Mouse (Mus musculus) heart, embryonic 16.5 days (tissue): Measurements from ENCODE around the gene Arhgef25. TPM values are rescaled to one million over a fixed set of nuclear protein-coding genes. Genes with fewer than 3 reads are reported as not detected.

Experiments
- ATAC-seq: fragments of 200-750 bp; cut with Nextera tagmentation; replicated peaks from 2 replicates; pipeline ENCODE4 v1.8.0; 2017; ENCODE audit warnings: moderate number of reproducible peaks; ENCODE audit not compliant: insufficient read depth, low FRiP score; ENCODE audit errors: extremely low read depth
- H3K27ac ChIP-seq: fragments of 300-500 bp; sonication (generic); 2 replicates; pipeline ENCODE4 v1.5.1; 2014; ENCODE audit warnings: mild to moderate bottlenecking, low read length, control low read depth, moderate library complexity
- H3K27me3 ChIP-seq: fragments of 300-500 bp; sonication (generic); 2 replicates; pipeline ENCODE4 v1.6.1; 2014; ENCODE audit warnings: low read length, mixed read lengths; ENCODE audit not compliant: control insufficient read depth, insufficient read depth
- H3K36me3 ChIP-seq: fragments of 300-500 bp; sonication (generic); 2 replicates; pipeline ENCODE4 v1.6.1; 2014; ENCODE audit not compliant: control insufficient read depth, insufficient read depth
- H3K4me1 ChIP-seq: fragments of 300-500 bp; sonication (generic); 2 replicates; pipeline ENCODE4 v1.6.1; 2014; ENCODE audit warnings: low read length, mixed read lengths; ENCODE audit not compliant: control insufficient read depth, insufficient read depth
- H3K4me2 ChIP-seq: fragments of 300-500 bp; sonication (generic); 2 replicates; pipeline ENCODE4 v1.6.1; 2014; ENCODE audit warnings: low read depth, mild to moderate bottlenecking, control low read depth, low read length
- H3K4me3 ChIP-seq: fragments of 300-500 bp; sonication (generic); 2 replicates; pipeline ENCODE4 v1.5.1; 2014; ENCODE audit warnings: mild to moderate bottlenecking, control low read depth, low read length
- H3K9ac ChIP-seq: fragments of 300-500 bp; sonication (generic); 2 replicates; pipeline ENCODE4 v1.6.1; 2014; ENCODE audit warnings: low read length, control low read depth
- H3K9me3 ChIP-seq: fragments of 300-500 bp; sonication (generic); replicated peaks from 2 replicates; pipeline ENCODE4 v1.6.1; 2016; ENCODE audit warnings: low read length; ENCODE audit not compliant: control insufficient read depth
- WGBS: fragments of 180-500 bp; shearing (Covaris S2); extraction: QIAGEN DNeasy Blood & Tissue Kit; methylation state at CpG from one replicate; pipeline ENCODE4 v1.1.7; 2014; 5-methylcytosine and 5-hydroxymethylcytosine counted together
- polyA plus RNA-seq: library from polyadenylated mRNA; unstranded; fragments of >200 nt; fragmentation: Nextera tagmentation; extraction: Ambion mirVana; gene quantifications from 2 replicates; pipeline ENCODE4 v1.2.1, GENCODE M21; 2015

The Arhgef25 gene
- polyA plus RNA-seq, 1 experiment from 2014 or later: 26.0 TPM

DNA sequence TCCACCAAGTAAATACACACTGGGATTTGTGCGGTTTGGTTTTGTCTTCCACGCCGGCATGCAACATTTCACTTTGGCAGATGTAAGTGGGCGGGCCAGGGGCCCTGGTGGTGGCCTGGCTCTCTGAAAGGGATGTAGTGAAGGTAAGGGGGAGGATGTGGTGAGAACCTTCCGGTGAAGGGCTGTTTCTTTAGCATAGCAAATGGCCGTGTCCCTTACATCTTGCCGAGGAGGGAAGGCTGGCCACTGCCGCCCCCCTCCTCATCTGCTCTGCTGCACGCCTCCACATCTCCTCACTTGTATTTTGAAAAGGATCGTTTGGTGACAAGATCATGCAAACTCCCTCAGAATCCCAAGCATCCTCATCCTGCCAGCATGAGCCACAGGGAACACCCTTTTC lies 35.8 kb upstream of the Arhgef25 start:
- no peak overlapping the region for H3K4me3 ChIP-seq
- H3K27ac ChIP-seq: no peak overlapping the region
- 30% methylated on average over 10 of the region's 10 CpGs for WGBS
- no peak for ATAC-seq
- H3K4me1 ChIP-seq: 0 out of 2 replicates have a peak, but pooled peaks cover 3% of the 10 kb centered on the region
- H3K4me2 ChIP-seq: no peak overlapping the region
- no peaks in the 10 kb centered on the region for H3K36me3 ChIP-seq
- peaks cover 14% of the 10 kb centered on the region for H3K27me3 ChIP-seq
- H3K9ac ChIP-seq: no peak overlapping the region
- 0 out of 2 replicates have a peak, but pooled peaks cover 3% of the 10 kb centered on the region for H3K9me3 ChIP-seq

DNA sequence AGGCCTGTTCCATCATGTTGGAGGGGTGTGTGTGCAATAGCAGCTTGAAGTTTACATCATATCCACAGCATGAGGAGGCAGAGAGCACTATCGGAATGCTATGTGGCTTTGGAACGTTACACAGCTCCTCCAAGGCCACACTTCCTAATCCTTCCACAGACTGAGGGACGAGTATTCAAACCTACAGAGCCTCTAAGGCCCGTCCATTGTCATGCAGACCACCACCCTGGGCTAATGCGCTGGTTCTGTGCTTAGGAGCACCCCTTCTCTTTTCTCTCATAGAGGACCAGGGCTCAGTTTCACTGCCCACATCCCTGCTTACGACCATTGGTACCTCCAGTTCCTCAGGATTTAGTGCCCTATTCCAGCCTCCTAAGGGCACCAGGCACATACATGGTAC lies 35.3 kb upstream of the Arhgef25 start:
- Histone ChIP-seq H3K9ac (no peak overlapping the region), H3K36me3 (no peaks in the 10 kb centered on the region), H3K9me3 (peaks cover 7% of the 10 kb centered on the region), H3K27ac (no peak overlapping the region), H3K4me3 (no peak overlapping the region), H3K4me1 (0 out of 2 replicates have a peak, but pooled peaks cover 3% of the 10 kb centered on the region), H3K27me3 (peaks cover 14% of the 10 kb centered on the region), H3K4me2 (no peak overlapping the region)
- WGBS: 50% methylated on average over 6 of the region's 6 CpGs
- no peak; the same call in 1 of the 2 replicates for ATAC-seq

DNA sequence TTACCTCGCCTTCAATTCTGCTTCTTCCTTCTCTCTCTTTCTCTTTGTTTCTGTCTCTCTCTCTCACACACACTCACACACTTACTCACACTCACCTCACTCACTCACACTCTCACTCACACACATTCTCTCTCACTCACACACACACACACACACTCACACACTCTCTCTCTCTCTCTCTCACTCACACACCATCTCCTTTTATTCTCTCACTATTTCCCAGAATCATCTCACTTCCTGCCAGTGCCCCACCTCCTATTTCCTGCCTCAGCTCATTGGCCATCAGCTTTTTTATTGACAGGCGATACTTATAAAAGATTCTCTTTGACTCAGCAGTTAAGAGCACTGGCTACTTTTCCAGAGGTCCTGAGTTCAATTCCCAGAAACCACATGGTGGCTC lies 28.5 kb upstream of the Arhgef25 start:
- WGBS: 78% methylated on average over 2 of the region's 2 CpGs
- Histone ChIP-seq H3K4me1 (no peaks in the 10 kb centered on the region), H3K36me3 (no peaks in the 10 kb centered on the region), H3K9me3 (peaks cover 6% of the 10 kb centered on the region), H3K27me3 (no peaks in the 10 kb centered on the region), H3K9ac (no peak overlapping the region), H3K4me3 (no peak overlapping the region), H3K4me2 (no peak overlapping the region), H3K27ac (no peak overlapping the region)
- ATAC-seq: no peak

DNA sequence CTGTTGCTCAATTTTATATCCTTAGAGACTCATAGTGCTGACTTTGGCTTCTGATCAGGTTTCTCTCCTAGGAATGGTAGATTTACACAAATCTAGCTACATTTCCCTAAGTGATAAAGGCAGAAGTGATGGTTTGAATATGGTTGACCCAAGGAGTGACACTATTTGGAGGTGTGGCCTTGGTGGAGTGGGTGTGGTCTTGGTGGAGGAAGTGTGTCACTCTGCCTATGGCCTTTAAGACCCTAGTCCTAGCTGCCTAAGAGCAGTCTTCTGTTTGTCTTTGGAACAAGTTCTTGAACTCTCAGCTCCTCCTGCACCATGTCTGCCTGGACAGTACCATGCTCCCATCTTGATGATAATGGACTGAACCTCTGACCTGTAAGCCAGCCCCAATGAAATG lies 27.3 kb upstream of the Arhgef25 start:
- Histone ChIP-seq H3K36me3 (no peaks in the 10 kb centered on the region), H3K4me3 (no peak overlapping the region)
- ATAC-seq: no peak

DNA sequence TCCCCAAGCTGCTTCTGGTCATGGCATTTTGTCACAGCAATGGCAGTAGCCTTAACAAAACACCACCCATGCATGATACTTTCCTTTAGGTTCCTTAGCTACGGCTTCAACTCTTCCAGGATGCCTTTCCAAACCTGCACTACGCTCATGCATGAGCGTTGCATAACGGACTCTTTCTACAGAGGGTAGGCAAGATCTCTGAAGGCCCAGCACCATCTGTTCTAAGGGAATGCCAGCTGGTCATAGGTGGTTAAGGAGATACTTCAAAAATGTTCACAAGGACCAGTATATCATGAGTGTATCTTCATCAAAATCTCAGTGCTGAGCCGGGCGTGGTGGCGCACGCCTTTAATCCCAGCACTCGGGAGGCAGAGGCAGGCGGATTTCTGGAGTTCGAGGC lies 26.6 kb upstream of the Arhgef25 start:
- Histone ChIP-seq H3K4me1 (no peaks in the 10 kb centered on the region), H3K27me3 (no peaks in the 10 kb centered on the region), H3K4me3 (no peak overlapping the region), H3K36me3 (no peaks in the 10 kb centered on the region), H3K4me2 (no peak overlapping the region), H3K27ac (no peak overlapping the region), H3K9ac (no peak overlapping the region), H3K9me3 (peaks cover 6% of the 10 kb centered on the region)
- WGBS: 89% methylated on average over 11 of the region's 11 CpGs
- no peak for ATAC-seq

More for the DNA sequence above, 27.3 kb upstream of the Arhgef25 start:
- H3K9me3 ChIP-seq: peaks cover 6% of the 10 kb centered on the region
- H3K4me2 ChIP-seq: no peak overlapping the region
- H3K27ac ChIP-seq: no peak overlapping the region
- no peaks in the 10 kb centered on the region for H3K4me1 ChIP-seq
- no peak overlapping the region for H3K9ac ChIP-seq
- no peaks in the 10 kb centered on the region for H3K27me3 ChIP-seq

DNA sequence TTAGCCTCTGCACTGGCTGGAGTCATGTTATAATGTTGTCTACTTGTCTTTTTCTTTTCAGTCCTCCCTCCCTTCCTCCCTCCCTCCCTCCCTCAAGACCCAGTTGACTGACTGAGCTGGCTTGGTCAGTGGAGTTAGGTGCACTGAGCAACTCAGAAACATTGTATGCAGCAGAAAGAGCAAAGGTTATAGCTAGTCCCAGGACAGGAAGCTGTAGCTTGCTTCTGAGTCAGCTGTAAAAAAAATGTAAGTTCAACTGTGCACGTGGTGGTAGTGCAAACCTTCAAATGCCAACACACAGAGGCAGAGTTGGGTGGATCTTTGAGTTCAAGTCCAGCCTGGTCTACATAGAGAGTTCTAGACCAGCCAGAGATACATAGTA lies 24.5 kb upstream of the Arhgef25 start:
- Histone ChIP-seq H3K9ac (no peak overlapping the region), H3K27ac (no peak overlapping the region), H3K27me3 (no peaks in the 10 kb centered on the region), H3K4me2 (no peak overlapping the region), H3K4me3 (no peak overlapping the region), H3K9me3 (no peaks in the 10 kb centered on the region), H3K36me3 (no peaks in the 10 kb centered on the region), H3K4me1 (peaks cover 11% of the 10 kb centered on the region)
- no peak for ATAC-seq
- 50% methylated on average over 1 of the region's 1 CpGs for WGBS

DNA sequence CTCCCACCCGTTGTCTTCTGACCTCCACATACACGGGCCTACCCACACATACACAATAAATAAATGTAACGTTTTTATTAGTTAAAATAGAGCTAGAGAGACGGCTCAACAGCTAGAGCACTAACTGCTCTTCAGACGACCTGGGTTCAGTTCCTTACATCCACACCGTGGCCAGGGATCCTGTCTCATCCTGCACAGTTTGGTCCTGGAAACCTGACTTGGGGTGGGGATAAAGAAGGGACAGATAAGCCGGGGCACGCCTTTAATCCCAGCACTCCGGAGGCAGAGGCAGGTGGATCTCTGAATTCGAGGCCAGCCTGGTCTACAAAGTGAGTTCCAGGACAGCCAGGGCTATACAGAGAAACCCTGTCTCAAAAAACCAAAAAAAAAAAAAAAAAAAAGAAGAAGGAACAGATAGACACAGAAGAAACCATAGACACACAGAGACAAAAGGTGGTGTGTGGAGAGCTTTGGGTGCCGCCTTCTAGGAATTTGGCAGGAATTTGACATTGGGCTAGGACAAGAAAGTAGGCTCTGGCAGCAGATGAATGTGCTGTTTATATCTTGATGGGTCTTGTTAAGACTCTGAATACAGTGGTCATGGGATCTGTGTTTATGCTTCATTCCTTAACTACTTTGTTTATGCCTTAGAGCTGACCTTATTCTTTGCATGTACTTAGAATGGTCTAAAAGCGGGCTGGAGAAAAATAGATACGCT lies 24.0 kb upstream of the Arhgef25 start:
- Histone ChIP-seq H3K9ac (no peak overlapping the region), H3K27me3 (no peaks in the 10 kb centered on the region), H3K9me3 (no peaks in the 10 kb centered on the region), H3K4me1 (peaks cover 15% of the 10 kb centered on the region), H3K4me3 (no peak overlapping the region), H3K27ac (no peak overlapping the region), H3K36me3 (no peaks in the 10 kb centered on the region), H3K4me2 (no peak overlapping the region)
- no peak for ATAC-seq
- WGBS: 77% methylated on average over 13 of the region's 13 CpGs

DNA sequence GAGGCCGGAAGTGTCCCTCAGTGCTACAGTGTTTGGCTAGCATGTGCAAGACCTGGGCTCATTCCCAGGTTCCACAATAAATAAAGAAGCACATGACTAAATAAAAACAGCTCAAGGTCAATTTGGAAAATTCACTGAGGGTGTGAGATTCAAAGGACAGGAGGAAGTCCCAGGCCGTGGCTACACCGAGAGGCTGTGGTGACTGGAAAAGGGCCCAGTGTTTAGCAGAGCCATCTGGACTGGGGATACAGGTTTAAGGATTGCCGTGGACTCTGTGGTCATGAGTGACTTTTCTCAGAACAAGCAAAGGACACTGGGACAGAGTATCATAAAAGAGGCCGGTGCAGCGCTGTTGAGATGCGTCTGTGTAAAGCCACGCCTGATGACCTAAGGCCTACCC lies 23.4 kb upstream of the Arhgef25 start:
- H3K4me2 ChIP-seq: no peak overlapping the region
- H3K4me3 ChIP-seq: no peak overlapping the region
- no peak for ATAC-seq
- 92% methylated on average over 8 of the region's 8 CpGs for WGBS
- peaks cover 16% of the 10 kb centered on the region for H3K4me1 ChIP-seq
- no peak overlapping the region for H3K9ac ChIP-seq
- H3K27me3 ChIP-seq: no peaks in the 10 kb centered on the region
- no peaks in the 10 kb centered on the region for H3K36me3 ChIP-seq
- no peaks in the 10 kb centered on the region for H3K9me3 ChIP-seq
- H3K27ac ChIP-seq: no peak overlapping the region

DNA sequence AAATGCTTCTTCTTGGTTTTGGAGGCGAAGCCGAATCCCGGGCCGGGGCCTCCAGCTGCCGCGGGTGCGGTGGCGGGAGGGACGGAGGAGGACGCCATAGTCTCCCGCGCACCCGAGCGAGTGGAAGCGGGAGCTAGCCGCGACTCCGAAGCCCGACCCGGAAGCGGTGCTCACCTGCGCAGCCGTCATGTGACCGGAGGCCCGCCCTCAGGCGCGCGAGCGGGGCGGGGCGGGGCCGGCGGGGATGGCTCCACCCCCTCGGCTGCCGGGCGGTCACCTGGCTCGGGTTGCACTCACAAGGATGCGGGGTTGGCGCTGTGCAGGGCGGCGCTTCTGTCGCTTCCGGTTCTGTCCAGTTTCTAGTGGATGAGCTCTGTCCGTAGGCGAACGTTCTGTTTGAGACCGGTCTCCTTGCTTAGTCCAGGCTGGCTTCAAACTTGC lies 21.6 kb upstream of the Arhgef25 start, which contains the start of gene Pip4k2c:
Gene Pip4k2c (minus strand): TSS at position 172 of the 441 bp plus-strand sequence.
- H3K9ac ChIP-seq: peak within 1 kb of the TSS; percentile 88
- no peaks in the 10 kb centered on the region for H3K36me3 ChIP-seq
- H3K27me3 ChIP-seq: no peaks in the 10 kb centered on the region
- under 1% methylated on average over 47 of the region's 47 CpGs for WGBS
- H3K4me2 ChIP-seq: peak within 1 kb of the TSS; percentile 92
- peak within 1 kb of the TSS; percentile 30; the same call in 1 of the 2 replicates for H3K27ac ChIP-seq
- no peaks in the 10 kb centered on the region for H3K9me3 ChIP-seq
- peaks cover 16% of the 10 kb centered on the region for H3K4me1 ChIP-seq
- H3K4me3 ChIP-seq: peak within 1 kb of the TSS; percentile 92
- ATAC-seq: peak; percentile 95
